Mouse (Mus musculus): ENCODE results near the gene Rgs2. TPM values are rescaled to one million over a fixed set of nuclear protein-coding genes. Genes with fewer than 3 reads are reported as not detected.
A peak's percentile ranks its signal among the peaks of the same experiment; 100 is the strongest.

Gene Rgs2
- total and polyA plus RNA-seq, 2 experiments from 2014 or later, result 7.7 to 45.8 TPM

GRCm38 (mm10) chr1:144004741-144005140 is 780 bp upstream of the Rgs2 start:
- H3K27me3 ChIP-seq (ENCODE audit: control insufficient read depth, insufficient read depth, low read length), result no peaks in the 10 kb centered on the region
- H3K27ac ChIP-seq (ENCODE audit: low read depth), result peak overlapping the region; percentile 76
- peak; percentile 25 for DNase-seq (ENCODE audit: low spot score)
- H3K9me3 ChIP-seq (replicated peaks; ENCODE audit: control insufficient read depth, low read length), result no peaks in the 10 kb centered on the region
- H3K4me2 ChIP-seq (ENCODE audit: low read depth, low read length), result peak overlapping the region; percentile 79
- peaks cover 20% of the 10 kb centered on the region for H3K36me3 ChIP-seq (replicated peaks; ENCODE audit: control insufficient read depth, insufficient read depth, low read length)
- H3K9ac ChIP-seq (replicated peaks; ENCODE audit: low read depth, low read length), result peak overlapping the region; percentile 58
- WGBS, result 4% methylated on average over 9 of the region's 9 CpGs
- H3K4me1 ChIP-seq (ENCODE audit: control insufficient read depth, insufficient read depth), result peaks cover 13% of the 10 kb centered on the region; the same call in 1 of the 2 replicates
- no peak for TF ChIP-seq CTCF (IDR thresholded peaks at IDR 0.05; ENCODE audit: low read depth)
- TF ChIP-seq EP300 (IDR thresholded peaks at IDR 0.05; ENCODE audit: low read depth), result no peak
- no peak for ATAC-seq (ENCODE audit: insufficient read depth, low read depth)
- peak overlapping the region; percentile 72 for H3K4me3 ChIP-seq (ENCODE audit: low read depth, low read length)

GRCm38 (mm10) chr1:144003416-144003815 is 545 bp downstream of the Rgs2 start:
- Histone ChIP-seq H3K9ac (replicated peaks; ENCODE audit: low read depth, low read length) (peak overlapping the region; percentile 84), H3K27me3 (ENCODE audit: control insufficient read depth, insufficient read depth, low read length) (no peaks in the 10 kb centered on the region), H3K4me2 (ENCODE audit: low read depth, low read length) (peak overlapping the region; percentile 79), H3K36me3 (replicated peaks; ENCODE audit: control insufficient read depth, insufficient read depth, low read length) (peaks cover 20% of the 10 kb centered on the region), H3K9me3 (replicated peaks; ENCODE audit: control insufficient read depth, low read length) (no peaks in the 10 kb centered on the region), H3K4me3 (ENCODE audit: low read depth, low read length) (peak overlapping the region; percentile 72), H3K4me1 (ENCODE audit: control insufficient read depth, insufficient read depth) (peaks cover 13% of the 10 kb centered on the region; the same call in 1 of the 2 replicates), H3K27ac (ENCODE audit: low read depth) (peak overlapping the region; percentile 82)
- no peak for DNase-seq (ENCODE audit: low spot score)
- ATAC-seq (ENCODE audit: insufficient read depth, low read depth), result 0 out of 2 replicates have a peak, but pooled peaks have one; percentile 2
- whole genome bisulfite sequencing, result 1% methylated on average over 10 of the region's 10 CpGs
- TF ChIP-seq EP300 (IDR thresholded peaks at IDR 0.05; ENCODE audit: low read depth), result no peak
- TF ChIP-seq CTCF (IDR thresholded peaks at IDR 0.05; ENCODE audit: low read depth), result no peak

- peak overlapping the region; percentile 79 for H3K4me2 ChIP-seq (ENCODE audit: low read depth, low read length)
- 62% methylated on average over 4 of the region's 4 CpGs for WGBS
- H3K27me3 ChIP-seq (ENCODE audit: control insufficient read depth, insufficient read depth, low read length), result no peaks in the 10 kb centered on the region
- H3K27ac ChIP-seq (ENCODE audit: low read depth), result no peak overlapping the region
- TF ChIP-seq EP300 (IDR thresholded peaks at IDR 0.05; ENCODE audit: low read depth) (no peak), CTCF (IDR thresholded peaks at IDR 0.05; ENCODE audit: low read depth) (no peak)
- peaks cover 20% of the 10 kb centered on the region for H3K36me3 ChIP-seq (replicated peaks; ENCODE audit: control insufficient read depth, insufficient read depth, low read length)
- peak overlapping the region; percentile 84 for H3K9ac ChIP-seq (replicated peaks; ENCODE audit: low read depth, low read length)
- H3K4me3 ChIP-seq (ENCODE audit: low read depth, low read length), result peak overlapping the region; percentile 72
- H3K4me1 ChIP-seq (ENCODE audit: control insufficient read depth, insufficient read depth), result peaks cover 13% of the 10 kb centered on the region; the same call in 1 of the 2 replicates
- DNase-seq (ENCODE audit: low spot score) (no peak), ATAC-seq (ENCODE audit: insufficient read depth, low read depth) (no peak)
- H3K9me3 ChIP-seq (replicated peaks; ENCODE audit: control insufficient read depth, low read length), result no peaks in the 10 kb centered on the region
Measured at GRCm38 (mm10) chr1:144002715-144003066, 1.3 kb downstream of the Rgs2 start.

- peak overlapping the region; percentile 72 for H3K4me3 ChIP-seq (ENCODE audit: low read depth, low read length)
- H3K9me3 ChIP-seq (replicated peaks; ENCODE audit: control insufficient read depth, low read length), result no peaks in the 10 kb centered on the region
- peaks cover 20% of the 10 kb centered on the region for H3K36me3 ChIP-seq (replicated peaks; ENCODE audit: control insufficient read depth, insufficient read depth, low read length)
- H3K27ac ChIP-seq (ENCODE audit: low read depth), result no peak overlapping the region; the same call in 1 of the 2 replicates
- TF ChIP-seq CTCF (IDR thresholded peaks at IDR 0.05; ENCODE audit: low read depth), result no peak
- peak overlapping the region; percentile 84 for H3K9ac ChIP-seq (replicated peaks; ENCODE audit: low read depth, low read length)
- WGBS, result 80% methylated on average over 6 of the region's 6 CpGs
- no peaks in the 10 kb centered on the region for H3K27me3 ChIP-seq (ENCODE audit: control insufficient read depth, insufficient read depth, low read length)
- no peak for DNase-seq (ENCODE audit: low spot score)
- no peak for ATAC-seq (ENCODE audit: insufficient read depth, low read depth)
- H3K4me2 ChIP-seq (ENCODE audit: low read depth, low read length), result peak overlapping the region; percentile 79
- peaks cover 13% of the 10 kb centered on the region; the same call in 1 of the 2 replicates for H3K4me1 ChIP-seq (ENCODE audit: control insufficient read depth, insufficient read depth)
Measured at GRCm38 (mm10) chr1:144002036-144002714, 1.8 kb downstream of the Rgs2 start.

DNA sequence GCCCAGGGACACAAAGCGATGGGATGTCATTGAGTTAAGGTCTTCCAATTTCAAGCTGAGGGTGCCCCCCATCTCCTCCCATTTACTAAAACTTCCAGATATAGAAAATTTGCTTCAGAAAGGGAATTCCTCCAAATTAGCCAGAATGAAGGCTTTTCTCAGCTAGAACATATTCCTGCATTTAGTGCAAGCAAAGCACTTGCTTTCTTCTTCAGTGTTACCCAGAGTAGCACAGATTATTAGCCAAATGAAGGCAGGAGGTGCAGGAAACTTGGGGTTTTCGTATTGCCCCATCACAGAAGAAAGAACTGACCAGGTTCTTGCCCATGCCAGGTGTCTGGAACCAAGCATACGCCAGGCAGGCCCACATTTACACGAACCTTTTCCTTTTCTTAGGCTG is 3.7 kb downstream of the Rgs2 start:
- no peak overlapping the region for H3K27ac ChIP-seq (ENCODE audit: low read depth)
- H3K4me2 ChIP-seq (ENCODE audit: low read depth, low read length), result no peak overlapping the region
- no peaks in the 10 kb centered on the region for H3K27me3 ChIP-seq (ENCODE audit: control insufficient read depth, insufficient read depth, low read length)
- H3K9me3 ChIP-seq (replicated peaks; ENCODE audit: control insufficient read depth, low read length), result no peaks in the 10 kb centered on the region
- DNase-seq (ENCODE audit: low spot score) (no peak), ATAC-seq (ENCODE audit: insufficient read depth, low read depth) (no peak)
- TF ChIP-seq CTCF (IDR thresholded peaks at IDR 0.05; ENCODE audit: low read depth) (no peak), EP300 (IDR thresholded peaks at IDR 0.05; ENCODE audit: low read depth) (no peak)
- H3K36me3 ChIP-seq (replicated peaks; ENCODE audit: control insufficient read depth, insufficient read depth, low read length), result peaks cover 20% of the 10 kb centered on the region
- 90% methylated on average over 4 of the region's 4 CpGs for WGBS
- no peak overlapping the region for H3K4me3 ChIP-seq (ENCODE audit: low read depth, low read length)
- no peak overlapping the region for H3K9ac ChIP-seq (replicated peaks; ENCODE audit: low read depth, low read length)
- peaks cover 13% of the 10 kb centered on the region; the same call in 1 of the 2 replicates for H3K4me1 ChIP-seq (ENCODE audit: control insufficient read depth, insufficient read depth)

Data from heart, postnatal 0 days (tissue).